Mouse (Mus musculus) layer of hippocampus, postnatal 36 days (tissue): Measurements from ENCODE around the gene Atf6b. TPM values are rescaled to one million over a fixed set of nuclear protein-coding genes. Genes with fewer than 3 reads are reported as not detected.
A peak's percentile ranks its signal among the peaks of the same experiment; 100 is the strongest.

ENCODE experiments used
- DNase-seq, 2 experiments: peaks; one replicate each; pipeline ENCODE4 v3.0.0; 2022
- total RNA-seq, 2 experiments: library from RNA; stranded (reverse); gene quantifications; 2 replicates each; pipeline ENCODE4 v1.2.3; 2021

Atf6b gene
- total RNA-seq, 2 experiments from 2014 or later: 89.9 to 101 TPM

DNA sequence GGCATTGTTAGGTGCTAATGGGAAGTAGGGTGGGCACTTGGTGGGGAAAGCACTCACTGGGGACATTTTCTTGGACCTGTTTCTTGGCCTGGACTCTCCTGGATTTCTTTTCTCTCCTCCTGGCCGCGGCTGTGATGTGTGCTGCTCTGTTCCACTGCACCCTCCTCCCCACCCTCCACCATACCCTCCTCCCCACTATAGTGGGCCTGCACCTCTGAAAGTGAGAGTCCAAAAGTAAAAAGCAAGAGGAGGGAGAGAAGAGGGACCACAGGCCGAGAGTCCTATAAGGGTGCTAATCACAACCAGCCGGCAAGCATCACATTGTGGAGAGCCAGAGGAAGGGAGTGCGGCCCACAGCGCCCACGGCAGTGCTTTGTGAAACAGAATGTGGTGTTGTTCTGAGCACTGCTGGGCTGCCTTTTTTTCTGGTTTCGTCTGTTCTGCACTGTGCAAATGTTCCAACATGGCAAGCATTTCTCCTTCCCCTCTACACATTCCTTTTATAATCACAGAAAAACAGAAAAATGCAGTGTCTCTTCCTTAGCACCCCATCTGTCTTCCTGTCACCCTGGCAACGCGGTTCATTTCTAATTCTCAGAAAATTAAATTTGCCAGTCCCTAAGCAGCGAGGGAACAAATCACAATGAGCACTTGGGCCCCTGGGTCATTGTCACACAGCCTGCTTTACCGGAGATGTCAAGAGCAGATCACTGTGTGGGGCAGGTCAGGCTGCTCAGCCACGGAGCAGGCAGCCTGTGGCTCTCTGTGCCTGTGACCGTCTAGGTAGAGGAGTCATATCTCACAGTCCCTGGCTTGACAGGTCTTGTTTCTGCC, 52.8 kb downstream of the Atf6b start:
- DNase-seq: peak; percentile 77 to 78

DNA sequence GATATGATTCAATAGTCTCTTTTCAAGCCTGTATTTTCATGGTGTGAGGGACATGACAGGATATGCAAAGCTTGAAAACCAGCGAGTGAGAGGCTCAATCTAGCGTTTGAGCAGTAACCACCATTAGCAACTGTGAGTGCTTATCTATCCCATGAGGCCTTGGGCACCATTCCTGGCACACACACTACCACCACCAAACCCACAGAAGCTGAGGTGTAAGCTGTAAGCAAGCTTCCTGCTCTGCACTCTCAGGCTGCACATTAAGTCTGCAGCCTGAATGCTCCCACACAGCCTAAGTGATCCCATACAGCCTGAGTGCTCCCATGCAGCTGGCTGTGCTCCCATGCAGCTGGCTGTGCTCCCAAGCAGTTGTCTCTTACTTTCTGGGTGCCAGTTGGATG, 53.7 kb downstream of the Atf6b start:
- DNase-seq: no peak

Other genes starting within 250 kb of the Atf6b start
- gene BC051142, start 248.3 kb upstream of the Atf6b start, total RNA-seq: 1 to 10 TPM; 2.3 to 3.6 TPM
- not detected for gene Btnl4, start 169.8 kb upstream of the Atf6b start, total RNA-seq
- gene Btnl6, start 129.8 kb upstream of the Atf6b start, total RNA-seq: not detected
- gene Notch4, start 82.9 kb upstream of the Atf6b start, total RNA-seq: 10 to 100 TPM in 1 of 2 experiments, 1 to 10 TPM in 1; 7.0 to 11.5 TPM
- gene Gpsm3, start 57.3 kb upstream of the Atf6b start, total RNA-seq: 1 to 10 TPM; 2.1 to 2.2 TPM
- gene Pbx2, start 55.9 kb upstream of the Atf6b start, total RNA-seq: 10 to 100 TPM; 63.0 to 63.9 TPM
- gene Ager, start 49.3 kb upstream of the Atf6b start, total RNA-seq: under 1 TPM; 0.60 to 0.94 TPM
- 10 to 100 TPM; 79.4 to 87.3 TPM for gene Rnf5, start 43.5 kb upstream of the Atf6b start, total RNA-seq
- 100 to 1,000 TPM; 159 to 169 TPM for gene Agpat1, start 42.9 kb upstream of the Atf6b start, total RNA-seq
- 1 to 10 TPM; 1.8 to 2.0 TPM for gene Egfl8, start 31.2 kb upstream of the Atf6b start, total RNA-seq
- 10 to 100 TPM; 44.4 to 50.8 TPM for gene Ppt2, start 18.6 kb upstream of the Atf6b start, total RNA-seq
- gene Prrt1, start 17.6 kb upstream of the Atf6b start, total RNA-seq: 100 to 1,000 TPM; 317 to 352 TPM
- 10 to 100 TPM; 17.9 to 18.0 TPM for gene Fkbpl, start 2.4 kb upstream of the Atf6b start, total RNA-seq
- gene Tnxb, start 23.4 kb downstream of the Atf6b start, total RNA-seq: 10 to 100 TPM in 1 of 2 experiments, 1 to 10 TPM in 1; 9.9 to 10.7 TPM
- 10 to 100 TPM; 15.7 to 22.6 TPM for gene C4b, start 96.7 kb downstream of the Atf6b start, total RNA-seq
- gene Cyp21a1, start 157.4 kb downstream of the Atf6b start, total RNA-seq: under 1 TPM in 1 of 2 experiments, not detected in 1; 0.32 TPM
- gene Stk19, start 189.8 kb downstream of the Atf6b start, total RNA-seq: 10 to 100 TPM; 54.9 to 61.0 TPM
- gene Dxo, start 189.9 kb downstream of the Atf6b start, total RNA-seq: 10 to 100 TPM; 37.1 to 43.9 TPM
- 10 to 100 TPM; 69.5 to 72.4 TPM for gene Skiv2l, start 203.1 kb downstream of the Atf6b start, total RNA-seq
- gene Nelfe, start 203.2 kb downstream of the Atf6b start, total RNA-seq: 10 to 100 TPM; 29.2 to 32.1 TPM
- under 1 TPM in 1 of 2 experiments, not detected in 1; 0.23 TPM for gene Cfb, start 215.4 kb downstream of the Atf6b start, total RNA-seq
- gene Zbtb12, start 232.3 kb downstream of the Atf6b start, total RNA-seq: 1 to 10 TPM; 6.9 to 8.0 TPM
- gene Gm20547, start 234.9 kb downstream of the Atf6b start, total RNA-seq: not detected